Mouse (Mus musculus) bone marrow macrophage, adult 2 months (primary cell): ENCODE results near the gene Rspo4. TPM values are rescaled to one million over a fixed set of nuclear protein-coding genes. Genes with fewer than 3 reads are reported as not detected.

Experiments used
- H3K27ac ChIP-seq: 2 replicates; pipeline ENCODE4 v1.5.1; 2012; ENCODE audit warnings: low read depth, low read length; ENCODE audit not compliant: insufficient read depth
- H3K4me1 ChIP-seq: 2 replicates; pipeline ENCODE4 v1.6.1; 2012; ENCODE audit warnings: low read length; ENCODE audit not compliant: control insufficient read depth, insufficient read depth
- H3K4me3 ChIP-seq: 2 replicates; pipeline ENCODE4 v1.5.1; 2012; ENCODE audit warnings: mild to moderate bottlenecking, low read length, moderate library complexity; ENCODE audit not compliant: insufficient read depth
- CTCF ChIP-seq: IDR thresholded peaks from 2 replicates; pipeline ENCODE4 v1.5.1; 2012; ENCODE audit warnings: low read depth, mild to moderate bottlenecking, low read length, moderate library complexity
- POLR2A ChIP-seq: IDR thresholded peaks from 2 replicates; pipeline ENCODE4 v1.6.1; 2012; ENCODE audit warnings: mild to moderate bottlenecking, low read depth, low read length, borderline replicate concordance
- polyA plus RNA-seq: library from polyadenylated mRNA; stranded (reverse); fragments of >200 nt; gene quantifications from 2 replicates; pipeline ENCODE4 v1.2.4, GENCODE M21; 2012; ENCODE audit not compliant: missing spikeins, insufficient read depth, insufficient read length

Gene Rspo4
- polyA plus RNA-seq, 1 experiment = not detected

GRCm38 (mm10) chr2:151891031-151891430 is 48.3 kb downstream of the Rspo4 start:
- Histone ChIP-seq H3K4me1 (no peaks in the 10 kb centered on the region), H3K4me3 (no peak overlapping the region), H3K27ac (no peak overlapping the region)
- TF ChIP-seq POLR2A (no peak), CTCF (no peak)

GRCm38 (mm10) chr2:151893122-151893774 is 50.5 kb downstream of the Rspo4 start:
- H3K27ac ChIP-seq = no peak overlapping the region
- TF ChIP-seq CTCF = no peak
- no peaks in the 10 kb centered on the region for H3K4me1 ChIP-seq

DNA sequence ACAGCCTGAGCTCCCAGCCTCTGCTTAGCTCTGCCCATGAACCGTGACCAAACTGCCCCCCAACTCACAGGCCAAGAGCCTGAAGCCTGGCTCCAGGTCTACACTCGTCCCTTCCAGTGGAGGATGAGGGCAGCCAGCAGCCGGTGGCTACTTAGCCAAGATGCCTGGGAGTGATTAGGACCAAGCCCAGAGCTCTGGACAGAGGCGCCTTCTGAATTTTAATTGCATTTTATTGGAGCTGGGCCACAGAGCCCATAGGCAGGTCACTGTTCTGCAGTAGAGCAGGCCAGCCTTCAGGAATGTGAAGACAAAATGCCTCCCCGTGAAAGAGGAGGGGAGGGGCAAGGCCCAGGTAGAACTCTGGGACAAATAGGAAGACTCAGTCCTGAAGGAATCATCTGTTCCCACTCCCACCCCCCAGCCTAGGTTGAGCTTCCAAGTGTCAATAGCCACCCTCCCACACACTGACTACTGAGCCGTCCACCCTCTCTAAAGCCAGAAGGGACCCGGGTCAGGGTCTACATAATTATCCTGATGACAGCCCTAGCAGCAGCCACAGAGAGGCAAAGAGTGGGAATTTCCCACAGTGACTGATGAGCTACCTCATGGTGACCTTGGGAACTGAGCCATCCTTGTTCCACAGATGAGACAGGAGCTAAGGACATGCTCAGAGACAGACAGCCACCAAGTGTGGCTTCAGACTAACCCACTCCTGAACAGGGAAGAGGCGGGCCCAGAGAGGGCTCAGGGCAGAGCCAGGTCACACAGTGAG is 51.7 kb downstream of the Rspo4 start:
- H3K27ac ChIP-seq = no peak overlapping the region
- H3K4me3 ChIP-seq = no peak overlapping the region
- no peak for TF ChIP-seq POLR2A
- no peak for TF ChIP-seq CTCF
- H3K4me1 ChIP-seq = no peaks in the 10 kb centered on the region

More at GRCm38 (mm10) chr2:151893122-151893774, 50.5 kb downstream of the Rspo4 start:
- H3K4me3 ChIP-seq = no peak overlapping the region

DNA sequence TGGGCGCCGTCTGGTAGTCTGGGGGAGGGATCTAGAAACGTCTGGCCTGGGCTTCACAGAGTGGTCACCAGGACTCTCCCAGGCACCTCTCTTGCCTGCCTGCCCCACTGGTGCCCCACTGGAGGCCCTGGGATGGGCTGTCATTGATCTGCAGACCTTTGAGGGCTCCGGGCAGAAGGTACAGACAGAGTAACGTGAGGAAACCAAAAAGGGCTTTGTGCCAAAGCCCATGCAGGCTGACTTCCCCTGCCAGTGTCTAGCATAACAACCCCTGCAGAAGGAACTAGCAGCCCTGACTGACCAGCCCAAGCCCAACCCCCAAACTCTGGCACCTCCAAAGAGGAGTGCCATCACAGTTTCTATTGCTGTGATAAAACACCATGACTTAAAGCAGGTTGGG is 53.2 kb downstream of the Rspo4 start:
- TF ChIP-seq CTCF (no peak), POLR2A (no peak)
- no peak overlapping the region for H3K27ac ChIP-seq
- H3K4me3 ChIP-seq = no peak overlapping the region
- no peaks in the 10 kb centered on the region for H3K4me1 ChIP-seq

- no peak for TF ChIP-seq POLR2A
- no peak for TF ChIP-seq CTCF
- Histone ChIP-seq H3K4me1 (no peaks in the 10 kb centered on the region), H3K27ac (no peak overlapping the region), H3K4me3 (no peak overlapping the region)
Observed at GRCm38 (mm10) chr2:151898106-151898505, 55.4 kb downstream of the Rspo4 start.

- TF ChIP-seq CTCF (no peak), POLR2A (no peak)
- Histone ChIP-seq H3K4me1 (no peaks in the 10 kb centered on the region), H3K27ac (no peak overlapping the region), H3K4me3 (no peak overlapping the region)
Observed at GRCm38 (mm10) chr2:151900845-151901244, 58.1 kb downstream of the Rspo4 start.

- H3K27ac ChIP-seq = no peak overlapping the region
- no peak overlapping the region for H3K4me3 ChIP-seq
- TF ChIP-seq POLR2A = no peak
- no peak for TF ChIP-seq CTCF
- H3K4me1 ChIP-seq = no peaks in the 10 kb centered on the region
Observed at GRCm38 (mm10) chr2:151903267-151903666, 60.5 kb downstream of the Rspo4 start.

GRCm38 (mm10) chr2:151903933-151904332 is 61.2 kb downstream of the Rspo4 start:
- Histone ChIP-seq H3K4me1 (no peaks in the 10 kb centered on the region), H3K27ac (no peak overlapping the region)
- TF ChIP-seq POLR2A = no peak

GRCm38 (mm10) chr2:151904636-151905035 is 61.9 kb downstream of the Rspo4 start:
- no peak for TF ChIP-seq CTCF
- no peak for TF ChIP-seq POLR2A
- H3K4me3 ChIP-seq = no peak overlapping the region
- no peak overlapping the region for H3K27ac ChIP-seq
- H3K4me1 ChIP-seq = no peaks in the 10 kb centered on the region

More at GRCm38 (mm10) chr2:151903933-151904332, 61.2 kb downstream of the Rspo4 start:
- no peak overlapping the region for H3K4me3 ChIP-seq

- Histone ChIP-seq H3K4me3 (no peak overlapping the region), H3K27ac (no peak overlapping the region), H3K4me1 (peaks cover 11% of the 10 kb centered on the region)
- TF ChIP-seq CTCF = no peak
- TF ChIP-seq POLR2A = no peak
Observed at GRCm38 (mm10) chr2:151907020-151907419, 64.3 kb downstream of the Rspo4 start.
